Mouse (Mus musculus): ENCODE data around the gene Smox.
A peak's percentile ranks its signal among the peaks of the same experiment; 100 is the strongest.

The Smox gene

GRCm38 (mm10) chr2:131485126-131485525, 6.2 kb upstream of the Smox start:
- DNase-seq (ENCODE audit: low spot score): no peak

- no peak for DNase-seq (ENCODE audit: low spot score)
Observed at GRCm38 (mm10) chr2:131486046-131486445, 5.2 kb upstream of the Smox start.

GRCm38 (mm10) chr2:131487337-131487736, 4.0 kb upstream of the Smox start:
- no peak for DNase-seq (ENCODE audit: low spot score)

GRCm38 (mm10) chr2:131488261-131488660, 3.0 kb upstream of the Smox start:
- no peak for DNase-seq (ENCODE audit: low spot score)

GRCm38 (mm10) chr2:131488870-131489269, 2.4 kb upstream of the Smox start:
- no peak for DNase-seq (ENCODE audit: low spot score)

GRCm38 (mm10) chr2:131489591-131489990, 1.7 kb upstream of the Smox start:
- no peak for DNase-seq (ENCODE audit: low spot score)

- DNase-seq (ENCODE audit: low spot score): peak; percentile 84
Observed at GRCm38 (mm10) chr2:131491707-131492595, 655 bp downstream of the Smox start.

GRCm38 (mm10) chr2:131492596-131493139, 1.4 kb downstream of the Smox start:
- peak; percentile 25 for DNase-seq (ENCODE audit: low spot score)

- DNase-seq (ENCODE audit: low spot score): no peak
Observed at GRCm38 (mm10) chr2:131493446-131493845, 2.1 kb downstream of the Smox start.

GRCm38 (mm10) chr2:131495256-131495655, 4.0 kb downstream of the Smox start:
- no peak for DNase-seq (ENCODE audit: low spot score)

- DNase-seq (ENCODE audit: low spot score): no peak
Observed at GRCm38 (mm10) chr2:131496125-131496820, 5.0 kb downstream of the Smox start.

GRCm38 (mm10) chr2:131497224-131497856, 6.0 kb downstream of the Smox start:
- DNase-seq (ENCODE audit: low spot score): peak; percentile 76

GRCm38 (mm10) chr2:131498219-131498618, 6.9 kb downstream of the Smox start:
- DNase-seq (ENCODE audit: low spot score): no peak

- no peak for DNase-seq (ENCODE audit: low spot score)
Observed at GRCm38 (mm10) chr2:131499290-131499845, 8.1 kb downstream of the Smox start.

GRCm38 (mm10) chr2:131501886-131502285, 10.6 kb downstream of the Smox start:
- no peak for DNase-seq (ENCODE audit: low spot score)

- no peak for DNase-seq (ENCODE audit: low spot score)
Observed at GRCm38 (mm10) chr2:131502561-131502960, 11.3 kb downstream of the Smox start.

- no peak for DNase-seq (ENCODE audit: low spot score)
Observed at GRCm38 (mm10) chr2:131505431-131505830, 14.1 kb downstream of the Smox start.

- no peak for DNase-seq (ENCODE audit: low spot score)
Observed at GRCm38 (mm10) chr2:131506358-131506757, 15.1 kb downstream of the Smox start.

- no peak for DNase-seq (ENCODE audit: low spot score)
Observed at GRCm38 (mm10) chr2:131508501-131508900, 17.2 kb downstream of the Smox start.

GRCm38 (mm10) chr2:131509671-131510313, 18.5 kb downstream of the Smox start:
- DNase-seq (ENCODE audit: low spot score): peak; percentile 45

GRCm38 (mm10) chr2:131510531-131510930, 19.2 kb downstream of the Smox start:
- DNase-seq (ENCODE audit: low spot score): no peak

GRCm38 (mm10) chr2:131513477-131513876, 22.2 kb downstream of the Smox start:
- DNase-seq (ENCODE audit: low spot score): no peak

All from spleen, adult 12 weeks (tissue).